Mouse (Mus musculus): ENCODE measurements around the gene Ttc36.

GRCm38 (mm10) chr9:44772750-44773651 lies 29.9 kb downstream of the Ttc36 start:
- peak; percentile 65 for TF ChIP-seq POLR2A (IDR thresholded peaks at IDR 0.05; ENCODE audit: insufficient read depth, low read length)
- TF ChIP-seq CTCF (IDR thresholded peaks at IDR 0.05; ENCODE audit: low read depth, low read length) = peak; percentile 58
- TF ChIP-seq EP300 (IDR thresholded peaks at IDR 0.05; ENCODE audit: insufficient read depth, low read depth, low read length) = peak; percentile 86

Measured in ES-Bruce4 (cell line).